Mouse (Mus musculus) thymus, postnatal 10 days (tissue): Measurements from ENCODE around the gene 6330409D20Rik.
A peak's percentile ranks its signal among the peaks of the same experiment; 100 is the strongest.

Experiments
- DNase-seq, 2 experiments: peaks; one replicate each; pipeline ENCODE4 v3.0.0; 2021; ENCODE audit warnings: low spot score in 2 of 2

6330409D20Rik gene

GRCm38 (mm10) chr2:32756674-32757055 is 15.8 kb upstream of the 6330409D20Rik start:
- no peak for DNase-seq

GRCm38 (mm10) chr2:32752181-32752580 is 11.4 kb upstream of the 6330409D20Rik start:
- DNase-seq = no peak

GRCm38 (mm10) chr2:32751665-32752033 is 10.8 kb upstream of the 6330409D20Rik start:
- no peak for DNase-seq

- DNase-seq = no peak
Measured at GRCm38 (mm10) chr2:32750887-32751664, 10.3 kb upstream of the 6330409D20Rik start.

- DNase-seq = no peak
Measured at GRCm38 (mm10) chr2:32750199-32750598, 9.4 kb upstream of the 6330409D20Rik start.

GRCm38 (mm10) chr2:32749082-32749481 is 8.3 kb upstream of the 6330409D20Rik start:
- DNase-seq = no peak

GRCm38 (mm10) chr2:32744272-32744982 is 3.6 kb upstream of the 6330409D20Rik start:
- DNase-seq = no peak

- no peak for DNase-seq
Measured at GRCm38 (mm10) chr2:32742173-32742531, 1.3 kb upstream of the 6330409D20Rik start.

GRCm38 (mm10) chr2:32741273-32742172 is 707 bp upstream of the 6330409D20Rik start:
- no peak for DNase-seq

GRCm38 (mm10) chr2:32739311-32739710 is 1.5 kb downstream of the 6330409D20Rik start:
- no peak for DNase-seq

- no peak for DNase-seq
Measured at GRCm38 (mm10) chr2:32737008-32737407, 3.8 kb downstream of the 6330409D20Rik start.

- no peak for DNase-seq
Measured at GRCm38 (mm10) chr2:32736306-32736829, 4.4 kb downstream of the 6330409D20Rik start.

GRCm38 (mm10) chr2:32734933-32735332 is 5.9 kb downstream of the 6330409D20Rik start:
- DNase-seq = no peak

GRCm38 (mm10) chr2:32734480-32734879 is 6.3 kb downstream of the 6330409D20Rik start:
- no peak for DNase-seq

- DNase-seq = no peak
Measured at GRCm38 (mm10) chr2:32732695-32733094, 8.1 kb downstream of the 6330409D20Rik start.

- no peak for DNase-seq
Measured at GRCm38 (mm10) chr2:32731911-32732310, 8.9 kb downstream of the 6330409D20Rik start.

- no peak for DNase-seq
Measured at GRCm38 (mm10) chr2:32730854-32731253, 10.0 kb downstream of the 6330409D20Rik start.

- no peak for DNase-seq
Measured at GRCm38 (mm10) chr2:32729547-32729946, 11.3 kb downstream of the 6330409D20Rik start.

- DNase-seq = no peak
Measured at GRCm38 (mm10) chr2:32728463-32728862, 12.4 kb downstream of the 6330409D20Rik start.

GRCm38 (mm10) chr2:32727435-32727834 is 13.4 kb downstream of the 6330409D20Rik start:
- peak; percentile 64 to 69 for DNase-seq

- DNase-seq = peak; percentile 51 to 56
Measured at GRCm38 (mm10) chr2:32724832-32725790, 15.7 kb downstream of the 6330409D20Rik start.
